In the genomic region with DNA sequence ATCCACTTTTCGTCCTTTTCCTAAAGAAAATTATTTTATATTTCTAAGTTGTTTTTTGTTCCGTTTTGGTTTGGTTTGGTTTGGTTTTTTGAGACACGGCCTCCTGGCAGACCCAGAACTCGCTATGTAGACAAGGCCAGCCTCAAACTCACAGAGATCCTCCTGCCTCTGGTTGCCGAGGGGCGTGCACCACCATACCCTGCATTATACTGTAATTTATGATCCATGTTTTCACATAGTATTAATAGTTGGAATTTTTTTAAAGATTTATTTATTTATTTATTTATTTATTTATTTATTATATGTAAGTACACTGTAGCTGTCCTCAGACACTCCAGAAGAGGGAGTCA, we compare ENCODE assay signal across 7 mouse cellular contexts. TPM values are rescaled to one million over a fixed set of nuclear protein-coding genes. Genes with fewer than 3 reads are reported as not detected.
DNase-seq lines count a peak whose midpoint lies in the region; ATAC-seq lines count a peak whose summit lies in the region.

No protein-coding gene starts in this region.

- peak; percentile 25; the same call in 1 of the 2 replicates for ATAC-seq in lung, embryonic 16.5 days (ENCODE audit: low read depth)
- no peak for ATAC-seq in limb, embryonic 15.5 days (ENCODE audit: insufficient number of reproducible peaks, low FRiP score, low TSS enrichment, low read depth)
- no peak for ATAC-seq in stomach, embryonic 14.5 days (ENCODE audit: insufficient number of reproducible peaks, insufficient read depth, low FRiP score, low read depth)
- ATAC-seq in megakaryocyte-erythroid progenitor cell, adult 5-6 weeks (replicated peaks; ENCODE audit: low FRiP score, low TSS enrichment, poor library complexity, severe bottlenecking) = no peak

- peaks cover 3% of the 10 kb centered on the region for H3K4me1 ChIP-seq in lung, embryonic 16.5 days (replicated peaks; ENCODE audit: control insufficient read depth, insufficient read depth, low read length)
- peaks cover 13% of the 10 kb centered on the region for H3K4me1 ChIP-seq in forebrain, embryonic 10.5 days
- peaks cover 6% of the 10 kb centered on the region; the same call in 1 of the 2 replicates for H3K4me1 ChIP-seq in limb, embryonic 15.5 days
- 0 out of 2 replicates have a peak, but pooled peaks cover 5% of the 10 kb centered on the region for H3K4me1 ChIP-seq in stomach, embryonic 14.5 days (ENCODE audit: control insufficient read depth, insufficient read depth, low read length)

- 0 out of 2 replicates have a peak, but pooled peaks cover 2% of the 10 kb centered on the region for H3K36me3 ChIP-seq in lung, embryonic 16.5 days (ENCODE audit: control insufficient read depth, insufficient read depth, low read length)
- peaks cover 15% of the 10 kb centered on the region for H3K36me3 ChIP-seq in forebrain, embryonic 10.5 days (replicated peaks)
- peaks cover 7% of the 10 kb centered on the region; the same call in 1 of the 2 replicates for H3K36me3 ChIP-seq in limb, embryonic 15.5 days
- no peaks in the 10 kb centered on the region for H3K36me3 ChIP-seq in stomach, embryonic 14.5 days (ENCODE audit: control insufficient read depth, insufficient read depth, low read length)

- DNase-seq in lung, postnatal 4 days = no peak
- DNase-seq in forebrain, embryonic 10.5 days (ENCODE audit: extremely low spot score, low spot score) = no peak
- no peak for DNase-seq in left cerebral cortex, postnatal 36 days (ENCODE audit: low spot score in 2 of 2)

- WGBS in lung, embryonic 16.5 days = 13% methylated on average over 6 of the region's 6 CpGs
- WGBS in forebrain, embryonic 10.5 days = 22% methylated on average over 6 of the region's 6 CpGs
- 13% methylated on average over 6 of the region's 6 CpGs for WGBS in limb, embryonic 15.5 days
- 19% methylated on average over 6 of the region's 6 CpGs for WGBS in stomach, embryonic 14.5 days

- peak overlapping the region; percentile 87 for H3K4me3 ChIP-seq in lung, embryonic 16.5 days (ENCODE audit: low read length)
- H3K4me3 ChIP-seq in forebrain, embryonic 10.5 days = peak overlapping the region; percentile 76
- peak overlapping the region; percentile 77 for H3K4me3 ChIP-seq in limb, embryonic 15.5 days
- H3K4me3 ChIP-seq in stomach, embryonic 14.5 days (ENCODE audit: low read depth, low read length) = peak overlapping the region; percentile 79

- peak overlapping the region; percentile 85 for H3K4me2 ChIP-seq in lung, embryonic 16.5 days (ENCODE audit: low read depth, low read length)
- H3K4me2 ChIP-seq in limb, embryonic 15.5 days = peak overlapping the region; percentile 59
- H3K4me2 ChIP-seq in stomach, embryonic 14.5 days (replicated peaks; ENCODE audit: low read depth, low read length) = peak overlapping the region; percentile 52

- peak overlapping the region; percentile 94 for H3K9ac ChIP-seq in lung, embryonic 16.5 days (ENCODE audit: low read length)
- no peak overlapping the region for H3K9ac ChIP-seq in limb, embryonic 15.5 days
- no peak overlapping the region for H3K9ac ChIP-seq in stomach, embryonic 14.5 days (replicated peaks; ENCODE audit: low read depth, low read length)

- intact Hi-C loops in left cerebral cortex, postnatal 36 days (cut with DNase I) = no loop called here

- H3K9me3 ChIP-seq in lung, embryonic 16.5 days (ENCODE audit: control insufficient read depth, low read length) = no peaks in the 10 kb centered on the region
- H3K9me3 ChIP-seq in forebrain, embryonic 10.5 days = no peaks in the 10 kb centered on the region
- H3K9me3 ChIP-seq in limb, embryonic 15.5 days = no peaks in the 10 kb centered on the region
- no peaks in the 10 kb centered on the region for H3K9me3 ChIP-seq in stomach, embryonic 14.5 days (ENCODE audit: control insufficient read depth, low read depth, low read length)

- H3K27me3 ChIP-seq in lung, embryonic 16.5 days (ENCODE audit: control insufficient read depth, insufficient read depth, low read depth, low read length) = no peaks in the 10 kb centered on the region
- no peaks in the 10 kb centered on the region for H3K27me3 ChIP-seq in forebrain, embryonic 10.5 days (ENCODE audit: poor library complexity, severe bottlenecking)
- no peaks in the 10 kb centered on the region for H3K27me3 ChIP-seq in limb, embryonic 15.5 days
- no peaks in the 10 kb centered on the region for H3K27me3 ChIP-seq in stomach, embryonic 14.5 days (ENCODE audit: control insufficient read depth, insufficient read depth, low read length)

- peak overlapping the region; percentile 97 for H3K27ac ChIP-seq in lung, embryonic 16.5 days (ENCODE audit: low read length)
- H3K27ac ChIP-seq in forebrain, embryonic 10.5 days = peak overlapping the region; percentile 96
- peak overlapping the region; percentile 98 for H3K27ac ChIP-seq in limb, embryonic 15.5 days
- peak overlapping the region; percentile 91; the same call in 1 of the 2 replicates for H3K27ac ChIP-seq in stomach, embryonic 14.5 days (ENCODE audit: low read length)

RNA-seq across cellular contexts. Expression of a gene that starts 0.4 kb away (rescaled TPM):
- 26.0 and 26.7 TPM in 2 replicates for polyA plus RNA-seq in lung, embryonic 16.5 days (2015; fragmentation: Nextera tagmentation; extraction: Ambion mirVana)
- 19.3 and 20.3 TPM in 2 replicates for polyA plus RNA-seq in forebrain, embryonic 10.5 days (2016; fragmentation: Nextera tagmentation; extraction: Ambion mirVana)
- polyA plus RNA-seq in limb, embryonic 15.5 days (2015; fragmentation: Nextera tagmentation; extraction: Ambion mirVana) = 28.5 and 29.1 TPM in 2 replicates
- 14.2 and 14.4 TPM in 2 replicates for polyA plus RNA-seq in stomach, embryonic 14.5 days (2014; fragmentation: Nextera tagmentation; extraction: Ambion mirVana)
- 6.8 and 12.1 TPM in 2 replicates for total RNA-seq in megakaryocyte-erythroid progenitor cell, adult 5-6 weeks (2014; fragmentation: Nextera tagmentation)
- 5.9 and 7.8 TPM in 2 replicates for total RNA-seq in megakaryocyte-erythroid progenitor cell, adult 5-6 weeks (2017)
- total RNA-seq in left cerebral cortex, postnatal 36 days (2021) = 10 to 100 TPM; 65.6 to 75.2 TPM

RNA-seq across cellular contexts. Expression of a gene that starts 25.7 kb away (rescaled TPM):
- 110 and 111 TPM in 2 replicates for polyA plus RNA-seq in lung, embryonic 16.5 days (2015; fragmentation: Nextera tagmentation; extraction: Ambion mirVana)
- polyA plus RNA-seq in forebrain, embryonic 10.5 days (2016; fragmentation: Nextera tagmentation; extraction: Ambion mirVana) = 140 and 141 TPM in 2 replicates
- polyA plus RNA-seq in limb, embryonic 15.5 days (2015; fragmentation: Nextera tagmentation; extraction: Ambion mirVana) = 143 and 152 TPM in 2 replicates
- polyA plus RNA-seq in stomach, embryonic 14.5 days (2014; fragmentation: Nextera tagmentation; extraction: Ambion mirVana) = 108 TPM in 2 replicates
- total RNA-seq in megakaryocyte-erythroid progenitor cell, adult 5-6 weeks (2014; fragmentation: Nextera tagmentation) = 47.1 and 48.7 TPM in 2 replicates
- 58.7 and 68.5 TPM in 2 replicates for total RNA-seq in megakaryocyte-erythroid progenitor cell, adult 5-6 weeks (2017)
- 10 to 100 TPM; 69.2 to 72.2 TPM for total RNA-seq in left cerebral cortex, postnatal 36 days (2021)

RNA-seq across cellular contexts. Expression of a gene that starts 40.9 kb away (rescaled TPM):
- polyA plus RNA-seq in lung, embryonic 16.5 days (2015; fragmentation: Nextera tagmentation; extraction: Ambion mirVana) = 46.8 and 52.4 TPM in 2 replicates
- 2.8 and 2.9 TPM in 2 replicates for polyA plus RNA-seq in forebrain, embryonic 10.5 days (2016; fragmentation: Nextera tagmentation; extraction: Ambion mirVana)
- 68.7 and 217 TPM in 2 replicates for polyA plus RNA-seq in limb, embryonic 15.5 days (2015; fragmentation: Nextera tagmentation; extraction: Ambion mirVana)
- 1.2 and 1.5 TPM in 2 replicates for polyA plus RNA-seq in stomach, embryonic 14.5 days (2014; fragmentation: Nextera tagmentation; extraction: Ambion mirVana)
- 0.24 TPM in 1 of 2 replicates, not detected in the other for total RNA-seq in megakaryocyte-erythroid progenitor cell, adult 5-6 weeks (2014; fragmentation: Nextera tagmentation)
- total RNA-seq in megakaryocyte-erythroid progenitor cell, adult 5-6 weeks (2017) = not detected in 2 replicates
- 1 to 10 TPM; 6.0 to 6.6 TPM for total RNA-seq in left cerebral cortex, postnatal 36 days (2021)

RNA-seq across cellular contexts. Expression of a gene that starts 47.1 kb away (rescaled TPM):
- 180 TPM in 2 replicates for polyA plus RNA-seq in lung, embryonic 16.5 days (2015; fragmentation: Nextera tagmentation; extraction: Ambion mirVana)
- 160 and 169 TPM in 2 replicates for polyA plus RNA-seq in forebrain, embryonic 10.5 days (2016; fragmentation: Nextera tagmentation; extraction: Ambion mirVana)
- 164 and 170 TPM in 2 replicates for polyA plus RNA-seq in limb, embryonic 15.5 days (2015; fragmentation: Nextera tagmentation; extraction: Ambion mirVana)
- 206 and 225 TPM in 2 replicates for polyA plus RNA-seq in stomach, embryonic 14.5 days (2014; fragmentation: Nextera tagmentation; extraction: Ambion mirVana)
- 128 and 195 TPM in 2 replicates for total RNA-seq in megakaryocyte-erythroid progenitor cell, adult 5-6 weeks (2014; fragmentation: Nextera tagmentation)
- total RNA-seq in megakaryocyte-erythroid progenitor cell, adult 5-6 weeks (2017) = 72.1 and 95.9 TPM in 2 replicates
- 10 to 100 TPM; 64.7 to 71.7 TPM for total RNA-seq in left cerebral cortex, postnatal 36 days (2021)

Comparison
In these comparisons a context has a peak if more than half of its experiments do, and no peak if none do; other contexts are left out.
1. RNA of a gene that starts 40.9 kb away (polyA plus RNA-seq): 68.7 to 217 TPM in limb, embryonic 15.5 days and 46.8 to 52.4 TPM in lung, embryonic 16.5 days; 2.8 to 2.9 TPM in forebrain, embryonic 10.5 days and 1.2 to 1.5 TPM in stomach, embryonic 14.5 days; every median in the first group is over 10 times any median in the second.
2. Peak in every context shown above with its lines, with median percentiles within 50 percentile points of each other: H3K27ac ChIP-seq, H3K4me2 ChIP-seq and H3K4me3 ChIP-seq.